Mouse (Mus musculus): ENCODE measurements around the gene Igsf9. TPM values are rescaled to one million over a fixed set of nuclear protein-coding genes. Genes with fewer than 3 reads are reported as not detected.

Gene Igsf9
- polyA plus RNA-seq, 2 experiments: 0.60 to 2.1 TPM

DNA sequence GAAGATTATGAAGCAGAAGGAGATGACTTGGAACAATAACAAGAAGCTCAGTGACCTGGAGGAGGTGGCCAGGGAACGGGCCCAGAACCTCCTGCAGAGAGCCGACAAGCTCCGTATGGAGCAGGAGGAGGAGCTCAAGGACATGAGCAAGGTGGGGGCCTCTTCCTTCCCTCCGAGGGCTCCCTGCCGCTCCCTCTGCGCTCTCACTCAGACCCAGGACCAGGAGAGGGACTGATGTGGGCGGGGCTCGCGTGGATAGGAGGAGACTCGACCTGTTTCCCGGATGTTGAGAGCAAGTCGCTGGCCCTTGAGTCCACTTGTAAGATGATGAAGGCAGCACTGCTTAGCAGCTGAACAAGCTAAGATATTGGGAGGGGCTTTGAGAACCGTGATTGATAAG, 51.0 kb downstream of the Igsf9 start:
- no peaks in the 10 kb centered on the region for H3K9me3 ChIP-seq (ENCODE audit: control insufficient read depth, low read length)
- WGBS (ENCODE audit: insufficient replicate concordance): 3% methylated on average over 13 of the region's 13 CpGs
- H3K4me1 ChIP-seq (replicated peaks; ENCODE audit: control insufficient read depth in 2 of 2, insufficient read depth in 2 of 2, low read length in 1 of 2): peaks cover 0 to 4% of the 10 kb centered on the region in 2 experiments; a peak in 1 of 4 replicates
- no peak overlapping the region for H3K27ac ChIP-seq
- no peaks in the 10 kb centered on the region for H3K36me3 ChIP-seq (replicated peaks; ENCODE audit: control insufficient read depth, insufficient read depth, low read depth)
- no peak for ATAC-seq (ENCODE audit: insufficient read depth)
- H3K9ac ChIP-seq (replicated peaks): no peak overlapping the region
- peaks cover 5% of the 10 kb centered on the region for H3K27me3 ChIP-seq (ENCODE audit: control insufficient read depth, insufficient read depth, low read length)
- no peak overlapping the region for H3K4me3 ChIP-seq (ENCODE audit: insufficient read depth in 1 of 2, low read depth in 2 of 2, low read length in 2 of 2)
- no peak for DNase-seq (ENCODE audit: low read depth in 3 of 3, low spot score in 3 of 3)
- no peak overlapping the region for H3K4me2 ChIP-seq (ENCODE audit: low read depth)
- TF ChIP-seq EP300 (IDR thresholded peaks at IDR 0.05; ENCODE audit: low read depth) (no peak), CTCF (IDR thresholded peaks at IDR 0.05; ENCODE audit: low read depth) (no peak)

DNA sequence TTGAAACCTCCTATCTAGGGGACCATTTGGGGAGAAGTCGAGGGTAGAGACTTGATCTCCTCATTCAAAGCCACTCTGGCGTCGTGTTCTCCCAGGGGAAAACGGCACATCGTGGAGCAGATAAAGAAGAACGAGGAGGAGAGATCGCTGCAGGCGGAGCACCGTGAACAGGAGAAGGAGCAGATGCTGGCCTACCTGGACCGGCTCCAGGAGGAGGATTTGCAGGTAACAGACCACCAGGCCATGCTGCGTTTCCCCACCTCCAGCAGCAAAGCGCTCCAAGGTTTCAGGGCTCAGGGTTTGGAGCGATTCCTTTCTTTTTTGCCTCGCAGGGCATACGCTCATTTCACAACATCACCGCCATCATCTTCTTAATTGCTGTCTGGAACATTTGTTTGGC, 53.5 kb downstream of the Igsf9 start:
- TF ChIP-seq CTCF (IDR thresholded peaks at IDR 0.05; ENCODE audit: low read depth) (no peak), EP300 (IDR thresholded peaks at IDR 0.05; ENCODE audit: low read depth) (no peak)
- WGBS (ENCODE audit: insufficient replicate concordance): 68% methylated on average over 16 of the region's 16 CpGs
- DNase-seq (ENCODE audit: low read depth in 3 of 3, low spot score in 3 of 3) (no peak), ATAC-seq (ENCODE audit: insufficient read depth) (no peak)
- Histone ChIP-seq H3K36me3 (replicated peaks; ENCODE audit: control insufficient read depth, insufficient read depth, low read depth) (no peaks in the 10 kb centered on the region), H3K9ac (replicated peaks) (no peak overlapping the region), H3K27me3 (ENCODE audit: control insufficient read depth, insufficient read depth, low read length) (peaks cover 4% of the 10 kb centered on the region), H3K4me3 (ENCODE audit: insufficient read depth in 1 of 2, low read depth in 2 of 2, low read length in 2 of 2) (no peak overlapping the region), H3K4me2 (ENCODE audit: low read depth) (no peak overlapping the region), H3K9me3 (ENCODE audit: control insufficient read depth, low read length) (no peaks in the 10 kb centered on the region), H3K4me1 (replicated peaks; ENCODE audit: control insufficient read depth in 2 of 2, insufficient read depth in 2 of 2, low read length in 1 of 2) (peaks cover 0 to 4% of the 10 kb centered on the region in 2 experiments; a peak in 1 of 4 replicates), H3K27ac (no peak overlapping the region)

DNA sequence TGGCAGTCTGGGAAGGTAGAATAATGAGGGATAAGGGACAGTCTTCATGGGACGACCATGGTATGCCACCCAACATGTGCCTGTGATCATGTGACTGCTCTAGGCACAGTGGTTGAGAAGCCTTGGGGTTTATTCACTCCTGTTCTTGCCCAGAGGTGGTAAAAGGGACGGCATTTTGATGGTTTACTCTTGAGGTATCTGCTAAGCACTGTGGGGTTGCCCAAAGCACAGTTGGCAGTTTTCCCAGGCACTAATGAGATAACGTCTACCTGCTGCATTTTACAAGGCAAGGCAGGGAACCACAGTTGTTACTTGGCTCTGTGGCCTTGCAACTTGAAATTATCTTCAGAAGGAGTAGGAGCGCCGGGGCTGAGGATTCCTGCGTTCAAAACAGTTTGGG, 58.2 kb downstream of the Igsf9 start:
- Histone ChIP-seq H3K36me3 (replicated peaks; ENCODE audit: control insufficient read depth, insufficient read depth, low read depth) (no peaks in the 10 kb centered on the region), H3K4me3 (ENCODE audit: insufficient read depth in 1 of 2, low read depth in 2 of 2, low read length in 2 of 2) (no peak overlapping the region), H3K27ac (no peak overlapping the region), H3K9me3 (ENCODE audit: control insufficient read depth, low read length) (no peaks in the 10 kb centered on the region), H3K9ac (replicated peaks) (no peak overlapping the region), H3K4me2 (ENCODE audit: low read depth) (no peak overlapping the region), H3K27me3 (ENCODE audit: control insufficient read depth, insufficient read depth, low read length) (no peaks in the 10 kb centered on the region), H3K4me1 (replicated peaks; ENCODE audit: control insufficient read depth in 2 of 2, insufficient read depth in 2 of 2, low read length in 1 of 2) (no peaks in the 10 kb centered on the region)
- ATAC-seq (ENCODE audit: insufficient read depth) (no peak), DNase-seq (ENCODE audit: low read depth in 3 of 3, low spot score in 3 of 3) (no peak)
- WGBS (ENCODE audit: insufficient replicate concordance): 58% methylated on average over 6 of the region's 6 CpGs
- TF ChIP-seq CTCF (IDR thresholded peaks at IDR 0.05; ENCODE audit: low read depth) (no peak), EP300 (IDR thresholded peaks at IDR 0.05; ENCODE audit: low read depth) (no peak)

DNA sequence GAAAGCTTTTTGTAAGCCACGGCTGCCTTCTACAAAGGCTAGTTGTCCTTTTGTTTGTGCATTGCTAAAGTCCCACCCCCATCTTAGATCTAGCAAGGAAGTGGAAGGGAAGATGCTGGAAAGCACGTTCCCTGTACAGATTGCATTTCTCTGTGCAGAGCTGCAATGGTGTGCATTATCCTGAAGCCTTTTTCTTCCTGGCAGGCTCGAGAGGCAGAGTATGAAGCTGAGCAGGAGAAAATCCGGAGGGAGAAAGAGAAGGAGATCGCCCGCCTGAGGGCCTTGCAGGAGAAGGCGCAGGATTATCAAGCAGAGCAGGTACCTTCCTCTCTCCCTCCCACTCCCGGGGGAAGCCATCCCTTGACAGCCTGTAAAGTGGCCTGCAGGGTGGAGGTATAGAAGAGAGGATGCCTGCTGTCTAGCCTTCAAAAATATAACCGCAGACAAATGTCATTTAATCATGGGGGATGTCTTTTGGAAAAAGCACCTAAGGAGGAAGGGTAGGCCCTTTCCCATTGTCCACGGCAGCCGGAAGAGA, 58.8 kb downstream of the Igsf9 start:
- H3K9ac ChIP-seq (replicated peaks): no peak overlapping the region
- H3K27me3 ChIP-seq (ENCODE audit: control insufficient read depth, insufficient read depth, low read length): no peaks in the 10 kb centered on the region

DNA sequence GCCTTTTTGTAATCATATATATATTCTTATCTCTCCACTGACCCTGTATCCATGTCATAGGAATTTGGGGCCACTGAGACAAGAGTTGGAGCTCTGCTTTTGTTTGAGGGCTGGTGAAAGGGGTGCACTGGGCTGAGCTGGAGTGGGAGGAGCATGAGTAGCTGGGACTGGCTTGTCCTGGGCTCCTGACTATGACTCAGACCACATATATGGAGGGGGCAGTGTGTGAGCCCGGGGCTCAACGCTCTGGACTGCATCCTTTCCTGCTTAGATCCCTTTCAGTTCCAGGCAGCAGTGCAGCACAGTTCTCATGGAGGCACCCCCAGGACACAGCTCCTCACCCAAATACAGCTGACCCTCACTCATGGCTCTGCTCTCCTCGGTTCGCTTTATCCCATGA, 64.5 kb downstream of the Igsf9 start:
- no peaks in the 10 kb centered on the region for H3K9me3 ChIP-seq (ENCODE audit: control insufficient read depth, low read length)
- ATAC-seq (ENCODE audit: insufficient read depth): no peak
- H3K4me3 ChIP-seq (ENCODE audit: insufficient read depth in 1 of 2, low read depth in 2 of 2, low read length in 2 of 2): no peak overlapping the region
- H3K4me1 ChIP-seq (replicated peaks; ENCODE audit: control insufficient read depth in 2 of 2, insufficient read depth in 2 of 2, low read length in 1 of 2): no peaks in the 10 kb centered on the region; a peak in 1 of 4 replicates
- TF ChIP-seq EP300 (IDR thresholded peaks at IDR 0.05; ENCODE audit: low read depth) (no peak), CTCF (IDR thresholded peaks at IDR 0.05; ENCODE audit: low read depth) (no peak)
- H3K27me3 ChIP-seq (ENCODE audit: control insufficient read depth, insufficient read depth, low read length): no peaks in the 10 kb centered on the region
- no peak overlapping the region for H3K4me2 ChIP-seq (ENCODE audit: low read depth)
- no peak for DNase-seq (ENCODE audit: low read depth in 3 of 3, low spot score in 3 of 3)
- H3K9ac ChIP-seq (replicated peaks): no peak overlapping the region
- H3K36me3 ChIP-seq (replicated peaks; ENCODE audit: control insufficient read depth, insufficient read depth, low read depth): no peaks in the 10 kb centered on the region
- H3K27ac ChIP-seq: no peak overlapping the region
- WGBS (ENCODE audit: insufficient replicate concordance): 59% methylated on average over 4 of the region's 4 CpGs

More for the DNA sequence above, 58.8 kb downstream of the Igsf9 start:
- no peak overlapping the region for H3K27ac ChIP-seq
- H3K36me3 ChIP-seq (replicated peaks; ENCODE audit: control insufficient read depth, insufficient read depth, low read depth): no peaks in the 10 kb centered on the region
- H3K4me2 ChIP-seq (ENCODE audit: low read depth): no peak overlapping the region
- H3K4me3 ChIP-seq (ENCODE audit: insufficient read depth in 1 of 2, low read depth in 2 of 2, low read length in 2 of 2): no peak overlapping the region
- no peaks in the 10 kb centered on the region for H3K4me1 ChIP-seq (replicated peaks; ENCODE audit: control insufficient read depth in 2 of 2, insufficient read depth in 2 of 2, low read length in 1 of 2)
- 51% methylated on average over 11 of the region's 11 CpGs for WGBS (ENCODE audit: insufficient replicate concordance)
- no peak for DNase-seq (ENCODE audit: low read depth in 3 of 3, low spot score in 3 of 3)
- no peaks in the 10 kb centered on the region for H3K9me3 ChIP-seq (ENCODE audit: control insufficient read depth, low read length)
- no peak for ATAC-seq (ENCODE audit: insufficient read depth)
- TF ChIP-seq EP300 (IDR thresholded peaks at IDR 0.05; ENCODE audit: low read depth) (no peak), CTCF (IDR thresholded peaks at IDR 0.05; ENCODE audit: low read depth) (no peak)

Other genes starting within 250 kb of the Igsf9 start
- gene Atp1a4, start 223.4 kb upstream of the Igsf9 start, polyA plus RNA-seq (2012; rRNA removed): 0.01 TPM in 1 of 2 replicates, not detected in the other
- gene Atp1a4, start 223.4 kb upstream of the Igsf9 start, polyA plus RNA-seq (2014; fragmentation: Nextera tagmentation; extraction: Ambion mirVana): not detected in 2 replicates
- 12.7 and 15.4 TPM in 2 replicates for gene Igsf8, start 220.1 kb upstream of the Igsf9 start, polyA plus RNA-seq (2012; rRNA removed)
- 11.0 and 11.6 TPM in 2 replicates for gene Igsf8, start 220.1 kb upstream of the Igsf9 start, polyA plus RNA-seq (2014; fragmentation: Nextera tagmentation; extraction: Ambion mirVana)
- gene Atp1a2, start 183.7 kb upstream of the Igsf9 start, polyA plus RNA-seq (2012; rRNA removed): 0.08 and 0.10 TPM in 2 replicates
- 0.01 and 0.08 TPM in 2 replicates for gene Atp1a2, start 183.7 kb upstream of the Igsf9 start, polyA plus RNA-seq (2014; fragmentation: Nextera tagmentation; extraction: Ambion mirVana)
- 0.02 and 0.05 TPM in 2 replicates for gene Kcnj9, start 152.5 kb upstream of the Igsf9 start, polyA plus RNA-seq (2012; rRNA removed)
- not detected in 2 replicates for gene Kcnj9, start 152.5 kb upstream of the Igsf9 start, polyA plus RNA-seq (2014; fragmentation: Nextera tagmentation; extraction: Ambion mirVana)
- 0.17 and 0.18 TPM in 2 replicates for gene Kcnj10, start 140.6 kb upstream of the Igsf9 start, polyA plus RNA-seq (2012; rRNA removed)
- gene Kcnj10, start 140.6 kb upstream of the Igsf9 start, polyA plus RNA-seq (2014; fragmentation: Nextera tagmentation; extraction: Ambion mirVana): 0.04 and 0.08 TPM in 2 replicates
- 3.8 and 4.1 TPM in 2 replicates for gene Pigm, start 105.2 kb upstream of the Igsf9 start, polyA plus RNA-seq (2012; rRNA removed)
- gene Pigm, start 105.2 kb upstream of the Igsf9 start, polyA plus RNA-seq (2014; fragmentation: Nextera tagmentation; extraction: Ambion mirVana): 2.3 and 2.6 TPM in 2 replicates
- 0.92 and 1.5 TPM in 2 replicates for gene Slamf9, start 6.4 kb upstream of the Igsf9 start, polyA plus RNA-seq (2012; rRNA removed)
- gene Slamf9, start 6.4 kb upstream of the Igsf9 start, polyA plus RNA-seq (2014; fragmentation: Nextera tagmentation; extraction: Ambion mirVana): 1.5 and 1.9 TPM in 2 replicates
- 75.1 and 88.2 TPM in 2 replicates for gene Tagln2, start 18.3 kb downstream of the Igsf9 start, polyA plus RNA-seq (2012; rRNA removed)
- 94.4 and 97.5 TPM in 2 replicates for gene Tagln2, start 18.3 kb downstream of the Igsf9 start, polyA plus RNA-seq (2014; fragmentation: Nextera tagmentation; extraction: Ambion mirVana)
- 0.15 and 0.28 TPM in 2 replicates for gene Cfap45, start 39.0 kb downstream of the Igsf9 start, polyA plus RNA-seq (2012; rRNA removed)
- 0.22 and 0.29 TPM in 2 replicates for gene Cfap45, start 39.0 kb downstream of the Igsf9 start, polyA plus RNA-seq (2014; fragmentation: Nextera tagmentation; extraction: Ambion mirVana)
- gene Vsig8, start 74.2 kb downstream of the Igsf9 start, polyA plus RNA-seq (2012; rRNA removed): not detected in 2 replicates
- gene Vsig8, start 74.2 kb downstream of the Igsf9 start, polyA plus RNA-seq (2014; fragmentation: Nextera tagmentation; extraction: Ambion mirVana): not detected in 2 replicates
- gene Slamf8, start 108.8 kb downstream of the Igsf9 start, polyA plus RNA-seq (2012; rRNA removed): 0.11 and 0.15 TPM in 2 replicates
- 0.09 TPM in 1 of 2 replicates, not detected in the other for gene Slamf8, start 108.8 kb downstream of the Igsf9 start, polyA plus RNA-seq (2014; fragmentation: Nextera tagmentation; extraction: Ambion mirVana)
- not detected in 2 replicates for gene Fcrl6, start 120.8 kb downstream of the Igsf9 start, polyA plus RNA-seq (2012; rRNA removed)
- gene Fcrl6, start 120.8 kb downstream of the Igsf9 start, polyA plus RNA-seq (2014; fragmentation: Nextera tagmentation; extraction: Ambion mirVana): not detected in 2 replicates
- gene Dusp23, start 151.2 kb downstream of the Igsf9 start, polyA plus RNA-seq (2012; rRNA removed): 3.0 and 3.8 TPM in 2 replicates
- 4.0 and 5.7 TPM in 2 replicates for gene Dusp23, start 151.2 kb downstream of the Igsf9 start, polyA plus RNA-seq (2014; fragmentation: Nextera tagmentation; extraction: Ambion mirVana)
- gene Crp, start 216.3 kb downstream of the Igsf9 start, polyA plus RNA-seq (2012; rRNA removed): 10.8 and 13.5 TPM in 2 replicates
- gene Crp, start 216.3 kb downstream of the Igsf9 start, polyA plus RNA-seq (2014; fragmentation: Nextera tagmentation; extraction: Ambion mirVana): 39.0 and 39.9 TPM in 2 replicates